Mouse (Mus musculus): ENCODE measurements around the gene Sphk1.

DNA sequence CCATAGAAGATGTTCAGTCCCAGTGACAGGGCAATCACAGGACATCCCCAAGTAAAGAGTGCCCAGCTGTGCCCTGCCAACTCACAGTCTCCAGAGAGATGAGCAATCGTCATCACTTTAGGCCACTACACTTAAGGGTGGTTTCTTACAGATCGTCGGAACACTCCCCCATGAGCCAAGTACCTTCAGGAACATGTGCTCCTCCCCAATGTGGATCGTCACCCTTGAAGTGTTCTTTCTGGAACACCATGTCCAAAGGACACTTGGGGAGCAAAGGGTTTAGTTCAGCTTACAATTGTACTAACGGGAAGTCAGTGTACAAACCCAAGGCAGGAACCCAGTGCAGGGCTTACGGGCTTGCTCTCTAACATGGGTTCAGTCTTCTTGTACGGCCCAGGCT, 18.6 kb upstream of the Sphk1 start:
- TF ChIP-seq CTCF (IDR thresholded peaks at IDR 0.05; ENCODE audit: low read depth) (no peak), EP300 (IDR thresholded peaks at IDR 0.05; ENCODE audit: low read depth) (no peak)
